Mouse (Mus musculus) erythroblast, embryonic 14.5 days (primary cell): ENCODE data around the gene Bsn.

Experiments used
- GATA1 ChIP-seq: IDR thresholded peaks from 2 replicates; pipeline ENCODE4 v1.6.1; 2012; ENCODE audit warnings: low read length, inconsistent platforms, mixed read lengths
- TAL1 ChIP-seq: IDR thresholded peaks from 3 replicates; pipeline ENCODE4 v1.6.1; 2012; ENCODE audit warnings: low read length, inconsistent platforms, mixed read lengths

- no peak for TF ChIP-seq GATA1
- TF ChIP-seq TAL1, result no peak
Observed at GRCm38 (mm10) chr9:108119891-108120411, 70.2 kb downstream of the Bsn start.
